Mouse (Mus musculus): ENCODE data around the gene Rab17.

The Rab17 gene

GRCm38 (mm10) chr1:90995916-90996315 is 26.5 kb upstream of the Rab17 start:
- DNase-seq (ENCODE audit: low spot score), result no peak

- DNase-seq (ENCODE audit: low spot score), result no peak
Observed at GRCm38 (mm10) chr1:90981346-90981745, 11.9 kb upstream of the Rab17 start.

GRCm38 (mm10) chr1:90980638-90981330 is 11.3 kb upstream of the Rab17 start:
- DNase-seq (ENCODE audit: low spot score), result no peak

GRCm38 (mm10) chr1:90975960-90976359 is 6.5 kb upstream of the Rab17 start:
- peak; percentile 7 for DNase-seq (ENCODE audit: low spot score)

GRCm38 (mm10) chr1:90974906-90975649 is 5.6 kb upstream of the Rab17 start:
- peak; percentile 89 for DNase-seq (ENCODE audit: low spot score)

GRCm38 (mm10) chr1:90973574-90973911 is 4.1 kb upstream of the Rab17 start:
- no peak for DNase-seq (ENCODE audit: low spot score)

- DNase-seq (ENCODE audit: low spot score), result peak; percentile 97
Observed at GRCm38 (mm10) chr1:90972911-90973573, 3.6 kb upstream of the Rab17 start.

- no peak for DNase-seq (ENCODE audit: low spot score)
Observed at GRCm38 (mm10) chr1:90969881-90970390, 475 bp upstream of the Rab17 start.

- DNase-seq (ENCODE audit: low spot score), result no peak
Observed at GRCm38 (mm10) chr1:90968649-90969048, 812 bp downstream of the Rab17 start.

- no peak for DNase-seq (ENCODE audit: low spot score)
Observed at GRCm38 (mm10) chr1:90967583-90967982, 1.9 kb downstream of the Rab17 start.

- DNase-seq (ENCODE audit: low spot score), result no peak
Observed at GRCm38 (mm10) chr1:90962994-90963393, 6.5 kb downstream of the Rab17 start.

GRCm38 (mm10) chr1:90962526-90962925 is 6.9 kb downstream of the Rab17 start:
- DNase-seq (ENCODE audit: low spot score), result no peak

GRCm38 (mm10) chr1:90956245-90957096 is 13.0 kb downstream of the Rab17 start:
- peak; percentile 91 for DNase-seq (ENCODE audit: low spot score)

- DNase-seq (ENCODE audit: low spot score), result no peak
Observed at GRCm38 (mm10) chr1:90953688-90954087, 15.8 kb downstream of the Rab17 start.

GRCm38 (mm10) chr1:90952808-90953207 is 16.7 kb downstream of the Rab17 start, which contains the start of gene Prlh:
Gene Prlh, plus strand, starts transcription at chr1:90953108.
- no peak for DNase-seq (ENCODE audit: low spot score)

GRCm38 (mm10) chr1:90951670-90952069 is 17.8 kb downstream of the Rab17 start:
- DNase-seq (ENCODE audit: low spot score), result no peak

GRCm38 (mm10) chr1:90949309-90949708 is 20.2 kb downstream of the Rab17 start:
- DNase-seq (ENCODE audit: low spot score), result no peak

- DNase-seq (ENCODE audit: low spot score), result no peak
Observed at GRCm38 (mm10) chr1:90947252-90947651, 22.2 kb downstream of the Rab17 start.

- peak; percentile 18 for DNase-seq (ENCODE audit: low spot score)
Observed at GRCm38 (mm10) chr1:90945171-90945570, 24.3 kb downstream of the Rab17 start.

- no peak for DNase-seq (ENCODE audit: low spot score)
Observed at GRCm38 (mm10) chr1:90939980-90940379, 29.5 kb downstream of the Rab17 start.

GRCm38 (mm10) chr1:90936990-90937389 is 32.5 kb downstream of the Rab17 start:
- DNase-seq (ENCODE audit: low spot score), result no peak

- DNase-seq (ENCODE audit: low spot score), result no peak
Observed at GRCm38 (mm10) chr1:90933001-90933400, 36.5 kb downstream of the Rab17 start.
